Comparison of ENCODE assay signal across 10 mouse cellular contexts in the genomic region with DNA sequence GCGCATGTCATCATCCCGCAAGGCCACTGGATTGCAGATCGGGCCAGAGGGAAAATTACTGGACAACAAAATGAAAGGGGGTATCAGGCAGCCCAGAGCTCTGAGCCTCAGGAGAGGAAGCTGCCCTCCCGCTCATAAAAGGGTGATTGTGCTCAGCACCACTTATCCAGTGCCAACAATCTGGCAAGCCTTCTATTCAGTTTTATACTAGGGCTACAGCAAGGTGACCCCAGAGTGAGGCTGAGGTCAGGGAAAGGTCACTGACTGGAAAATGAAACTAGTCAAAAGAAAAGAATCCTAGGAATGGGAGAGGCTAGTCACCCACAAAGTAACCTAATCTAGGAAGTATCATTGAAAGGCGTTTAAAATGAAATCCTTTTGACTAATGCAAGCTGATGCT.
DNase-seq lines count a peak whose midpoint lies in the region; ATAC-seq and TF ChIP-seq lines count a peak whose summit lies in the region.
"Had no signal": no experiment of that assay in that cellular context is flagged by ENCODE, and none has a peak within 500 bp of the region (broad histone marks: within the 10 kb centered on the region; RNA-seq: fewer than 3 reads in every experiment).

No protein-coding gene starts in this region.

- no peak overlapping the region for H3K27ac ChIP-seq in hindbrain, embryonic 16.5 days (ENCODE audit: low read depth, low read length)
- 0 out of 2 replicates have a peak overlapping the region, but pooled peaks have one; percentile 13 for H3K27ac ChIP-seq in neural tube, embryonic 15.5 days (replicated peaks)
- H3K27ac ChIP-seq: embryonic facial prominence, embryonic 12.5 days; limb, embryonic 13.5 days had no signal

- no peaks in the 10 kb centered on the region for H3K27me3 ChIP-seq in hindbrain, embryonic 16.5 days (replicated peaks; ENCODE audit: control insufficient read depth, insufficient read depth, low read length)
- no peaks in the 10 kb centered on the region for H3K27me3 ChIP-seq in neural tube, embryonic 15.5 days (replicated peaks)
- H3K27me3 ChIP-seq: embryonic facial prominence, embryonic 12.5 days; limb, embryonic 13.5 days had no signal

- H3K36me3 ChIP-seq in hindbrain, embryonic 16.5 days (ENCODE audit: control insufficient read depth, insufficient read depth, low read length) = no peaks in the 10 kb centered on the region
- H3K36me3 ChIP-seq in neural tube, embryonic 15.5 days = no peaks in the 10 kb centered on the region
- H3K36me3 ChIP-seq: embryonic facial prominence, embryonic 12.5 days; limb, embryonic 13.5 days had no signal

- intact Hi-C loops in left cerebral cortex, postnatal 36 days (cut with DNase I) = no loop called here

- TF ChIP-seq POLR2A in brain, embryonic 14.5 days (IDR thresholded peaks at IDR 0.05; ENCODE audit: borderline replicate concordance, extremely low read depth, insufficient read depth, insufficient read length, poor library complexity, severe bottlenecking) = no peak
- TF ChIP-seq POLR2A in lung, adult 2 months (IDR thresholded peaks at IDR 0.05; ENCODE audit: borderline replicate concordance, extremely low read depth, low read depth, low read length) = no peak

- WGBS in hindbrain, embryonic 16.5 days = 55% methylated on average over 5 of the region's 5 CpGs
- WGBS in neural tube, embryonic 15.5 days = 51% methylated on average over 5 of the region's 5 CpGs
- 73% methylated on average over 5 of the region's 5 CpGs for WGBS in lung, adult 2 months

- no peaks in the 10 kb centered on the region for H3K4me1 ChIP-seq in hindbrain, embryonic 16.5 days (ENCODE audit: control insufficient read depth, insufficient read depth, low read depth, low read length)
- H3K4me1 ChIP-seq in neural tube, embryonic 15.5 days = 0 out of 2 replicates have a peak, but pooled peaks cover 4% of the 10 kb centered on the region
- no peaks in the 10 kb centered on the region for H3K4me1 ChIP-seq in lung, adult 2 months (ENCODE audit: control insufficient read depth, insufficient read depth, low read length)
- H3K4me1 ChIP-seq: embryonic facial prominence, embryonic 12.5 days had no signal

- H3K9me3 ChIP-seq in hindbrain, embryonic 16.5 days (ENCODE audit: control insufficient read depth, low read length) = no peaks in the 10 kb centered on the region
- no peaks in the 10 kb centered on the region for H3K9me3 ChIP-seq in neural tube, embryonic 15.5 days (replicated peaks)
- H3K9me3 ChIP-seq: embryonic facial prominence, embryonic 12.5 days; limb, embryonic 13.5 days had no signal

- no peak for TF ChIP-seq CTCF in brain, embryonic 14.5 days (IDR thresholded peaks at IDR 0.05; ENCODE audit: borderline replicate concordance, extremely low read depth, insufficient read depth, insufficient read length)
- TF ChIP-seq CTCF in lung, adult 2 months (IDR thresholded peaks at IDR 0.05; ENCODE audit: insufficient read depth, low read length) = no peak

- peak; percentile 6 to 14 for DNase-seq in left cerebral cortex, adult 9 months (ENCODE audit: low spot score in 2 of 2)
- DNase-seq in left cerebral cortex, postnatal 36 days (ENCODE audit: low spot score in 2 of 2) = no peak
- peak; percentile 68 for DNase-seq in brain, embryonic 14.5 days (ENCODE audit: low read depth)
- no peak for DNase-seq in yolk sac, embryonic 10.5 days (ENCODE audit: low spot score)
- no peak for DNase-seq in lung, adult 2 months
- DNase-seq: gastrocnemius, postnatal 14 days had no signal

- peak; percentile 76; the same call in 1 of the 2 replicates for ATAC-seq in hindbrain, embryonic 16.5 days
- 0 out of 2 replicates have a peak, but pooled peaks have one; percentile 28 for ATAC-seq in neural tube, embryonic 15.5 days (ENCODE audit: low FRiP score)

- no peak overlapping the region for H3K4me2 ChIP-seq in hindbrain, embryonic 16.5 days (ENCODE audit: low read length)
- H3K4me2 ChIP-seq in neural tube, embryonic 15.5 days = no peak overlapping the region
- H3K4me2 ChIP-seq: embryonic facial prominence, embryonic 12.5 days; limb, embryonic 13.5 days had no signal

- no peak overlapping the region for H3K9ac ChIP-seq in hindbrain, embryonic 16.5 days (ENCODE audit: low read depth, low read length)
- H3K9ac ChIP-seq in neural tube, embryonic 15.5 days (replicated peaks) = no peak overlapping the region
- H3K9ac ChIP-seq: embryonic facial prominence, embryonic 12.5 days; limb, embryonic 13.5 days had no signal

- H3K4me3 ChIP-seq in hindbrain, embryonic 16.5 days (ENCODE audit: low read length) = no peak overlapping the region
- no peak overlapping the region for H3K4me3 ChIP-seq in neural tube, embryonic 15.5 days (replicated peaks)
- H3K4me3 ChIP-seq in lung, adult 2 months (replicated peaks; ENCODE audit: extremely low read depth, low read depth, low read length) = no peak overlapping the region
- H3K4me3 ChIP-seq: embryonic facial prominence, embryonic 12.5 days; limb, embryonic 13.5 days had no signal

Comparison
In these comparisons a context has a peak if more than half of its experiments do, and no peak if none do; other contexts are left out.
1. DNase-seq: peak in left cerebral cortex, adult 9 months (2 of 2) and brain, embryonic 14.5 days (single experiment); none in left cerebral cortex, postnatal 36 days (0 of 2), yolk sac, embryonic 10.5 days (single experiment) and lung, adult 2 months (single experiment).